Mouse (Mus musculus) kidney, adult 2 months (tissue): ENCODE measurements around the gene Zbtb20.

ENCODE experiments used
- CTCF ChIP-seq: fragments of 200-500 bp; conservative IDR thresholded peaks from 2 replicates; pipeline ENCODE4 v1.5.1; 2011; ENCODE audit warnings: low read depth, mild to moderate bottlenecking, control low read depth, low read length, moderate library complexity, mixed read lengths; ENCODE audit not compliant: insufficient read depth, insufficient read length
- POLR2A ChIP-seq: fragments of 200-500 bp; IDR thresholded peaks from one replicate; pipeline ENCODE4 v1.6.1; 2011; ENCODE audit warnings: low read depth, low read length, control low read depth

DNA sequence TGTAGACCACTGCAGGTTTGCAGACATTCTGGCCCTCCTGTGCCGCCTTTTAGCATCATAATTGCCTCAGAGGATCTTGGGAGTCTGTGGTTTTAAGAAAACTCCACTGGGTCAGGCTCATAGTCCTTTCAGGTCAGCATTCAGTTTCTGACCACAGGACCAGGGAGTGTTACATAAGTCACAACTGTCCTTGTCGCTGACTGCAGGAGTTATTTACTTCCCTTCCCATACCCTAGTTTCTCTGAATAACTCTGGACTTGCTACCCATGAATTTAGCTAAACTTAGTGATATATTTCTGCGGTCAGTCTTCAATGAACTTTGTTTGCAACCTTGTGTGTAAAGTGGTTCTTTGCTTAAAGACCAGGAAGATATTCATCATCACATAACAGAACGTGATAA lies 669.6 kb downstream of the Zbtb20 start:
- TF ChIP-seq CTCF, result no peak
- no peak for TF ChIP-seq POLR2A
